Mouse (Mus musculus) testis, adult 2 months (tissue): ENCODE data around the gene Mtpn. TPM values are rescaled to one million over a fixed set of nuclear protein-coding genes. Genes with fewer than 3 reads are reported as not detected.

Experiments
- H3K27ac ChIP-seq: fragments of 200-500 bp; 2 replicates; pipeline ENCODE4 v1.5.1; 2012; ENCODE audit warnings: low read depth, low read length; ENCODE audit not compliant: control insufficient read depth, insufficient read depth
- H3K27me3 ChIP-seq: fragments of 200-500 bp; 2 replicates; pipeline ENCODE4 v1.6.1; 2012; ENCODE audit warnings: mild to moderate bottlenecking, low read length, moderate library complexity; ENCODE audit not compliant: control insufficient read depth, insufficient read depth
- H3K36me3 ChIP-seq: fragments of 200-500 bp; 2 replicates; pipeline ENCODE4 v1.6.1; 2012; ENCODE audit warnings: mild to moderate bottlenecking, low read length; ENCODE audit not compliant: control insufficient read depth, insufficient read depth
- H3K4me1 ChIP-seq: fragments of 200-500 bp; 2 replicates; pipeline ENCODE4 v1.6.1; 2012; ENCODE audit warnings: low read length; ENCODE audit not compliant: control insufficient read depth, insufficient read depth
- H3K4me3 ChIP-seq: fragments of 200-500 bp; 2 replicates; pipeline ENCODE4 v1.5.1; 2012; ENCODE audit warnings: low read depth, mild to moderate bottlenecking, low read length, moderate library complexity, mixed read lengths; ENCODE audit not compliant: control insufficient read depth
- CTCF ChIP-seq: fragments of 200-500 bp; IDR thresholded peaks from 2 replicates; pipeline ENCODE4 v1.5.1; 2012; ENCODE audit warnings: low read depth, mild to moderate bottlenecking, inconsistent platforms, low read length, moderate library complexity; ENCODE audit not compliant: control insufficient read depth, insufficient read depth, insufficient replicate concordance
- POLR2A ChIP-seq: fragments of 200-500 bp; IDR thresholded peaks from 2 replicates; pipeline ENCODE4 v1.6.1; 2012; ENCODE audit warnings: low read depth, mild to moderate bottlenecking, inconsistent platforms, low read length, moderate library complexity; ENCODE audit not compliant: control insufficient read depth
- polyA plus RNA-seq: library from polyadenylated mRNA; depleted of rRNA; stranded (reverse); fragments of >200 nt; gene quantifications from 2 replicates; pipeline ENCODE4 v1.2.3, GENCODE M21; 2012; rRNA removed

The Mtpn gene
- polyA plus RNA-seq, 1 experiment = 18.2 TPM

DNA sequence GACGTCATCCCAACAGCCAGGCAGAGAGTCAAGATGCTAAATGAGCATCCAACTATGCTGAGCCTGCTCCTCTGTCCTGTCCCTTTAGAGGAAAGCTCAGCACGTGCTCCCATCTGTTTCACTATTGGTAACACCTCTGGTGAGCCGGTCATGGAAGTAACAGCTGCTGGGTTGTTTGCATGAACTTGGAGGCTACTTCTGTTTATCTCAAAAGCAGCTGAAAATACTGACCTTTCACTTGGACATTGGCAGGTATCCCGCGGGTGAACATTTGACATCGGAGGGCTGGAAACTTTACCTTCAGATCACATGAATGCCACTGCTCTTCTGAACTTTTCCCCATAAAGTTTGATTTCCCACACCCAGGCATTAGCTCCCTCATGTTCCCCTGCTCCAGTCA is 45.8 kb downstream of the Mtpn start:
- no peaks in the 10 kb centered on the region for H3K36me3 ChIP-seq
- no peak for TF ChIP-seq POLR2A
- no peak for TF ChIP-seq CTCF
- no peaks in the 10 kb centered on the region for H3K27me3 ChIP-seq
- no peaks in the 10 kb centered on the region for H3K4me1 ChIP-seq
- H3K27ac ChIP-seq = no peak overlapping the region
- no peak overlapping the region for H3K4me3 ChIP-seq

- Histone ChIP-seq H3K27me3 (no peaks in the 10 kb centered on the region), H3K36me3 (no peaks in the 10 kb centered on the region), H3K4me3 (no peak overlapping the region), H3K4me1 (no peaks in the 10 kb centered on the region), H3K27ac (no peak overlapping the region)
- TF ChIP-seq POLR2A (no peak), CTCF (no peak)
Observed at GRCm38 (mm10) chr6:35479651-35480335, 59.9 kb downstream of the Mtpn start.

- Histone ChIP-seq H3K27me3 (no peaks in the 10 kb centered on the region), H3K4me3 (no peak overlapping the region), H3K27ac (no peak overlapping the region), H3K36me3 (no peaks in the 10 kb centered on the region), H3K4me1 (no peaks in the 10 kb centered on the region)
- no peak for TF ChIP-seq POLR2A
- no peak for TF ChIP-seq CTCF
Observed at GRCm38 (mm10) chr6:35476830-35477229, 62.9 kb downstream of the Mtpn start.

DNA sequence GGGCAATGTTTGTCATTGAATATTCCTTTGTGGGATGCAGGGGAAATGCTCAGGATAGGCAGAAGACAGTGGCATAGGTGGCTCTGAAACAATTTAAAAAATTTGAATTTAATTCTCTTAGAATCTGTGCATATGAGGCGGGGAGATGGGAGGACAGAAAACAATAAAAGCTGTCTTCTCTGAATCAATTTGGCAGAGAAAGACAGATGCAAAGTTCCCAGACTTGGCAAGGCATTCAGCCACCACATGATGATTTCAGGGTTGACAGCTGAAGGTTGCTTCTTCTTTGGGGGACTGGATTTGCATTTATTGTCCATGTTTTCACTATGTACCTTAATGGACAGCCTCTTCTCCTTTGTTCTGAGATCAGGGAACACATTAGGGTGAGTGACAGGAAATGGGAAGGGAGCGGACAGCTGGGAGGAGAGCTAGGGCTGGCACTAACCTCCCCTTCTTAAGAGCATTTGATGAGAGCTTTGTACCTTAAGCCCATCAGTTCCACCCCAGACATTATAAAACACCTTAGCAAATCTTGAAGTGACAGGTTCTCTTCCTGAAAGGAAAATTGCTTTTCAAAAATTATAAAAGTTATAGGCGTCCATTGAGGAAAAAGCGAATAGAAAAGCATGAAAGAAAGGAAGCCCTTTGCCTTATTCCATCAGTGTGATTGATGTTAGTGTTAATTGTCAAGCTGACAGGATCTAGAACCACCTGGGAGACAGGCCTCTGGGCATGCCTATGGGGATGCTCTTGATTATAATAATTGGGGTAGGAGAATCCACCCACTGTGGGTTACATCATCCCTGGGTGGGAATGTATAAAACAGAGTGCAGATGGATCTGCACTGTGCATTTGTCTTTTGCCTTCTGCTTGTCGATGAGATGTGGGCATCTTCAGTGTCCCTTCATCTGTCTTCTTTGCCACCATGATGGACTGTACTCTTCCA is 76.0 kb downstream of the Mtpn start:
- Histone ChIP-seq H3K36me3 (no peaks in the 10 kb centered on the region), H3K27me3 (no peaks in the 10 kb centered on the region), H3K4me1 (no peaks in the 10 kb centered on the region), H3K4me3 (no peak overlapping the region), H3K27ac (no peak overlapping the region)
- TF ChIP-seq POLR2A (no peak), CTCF (no peak)

DNA sequence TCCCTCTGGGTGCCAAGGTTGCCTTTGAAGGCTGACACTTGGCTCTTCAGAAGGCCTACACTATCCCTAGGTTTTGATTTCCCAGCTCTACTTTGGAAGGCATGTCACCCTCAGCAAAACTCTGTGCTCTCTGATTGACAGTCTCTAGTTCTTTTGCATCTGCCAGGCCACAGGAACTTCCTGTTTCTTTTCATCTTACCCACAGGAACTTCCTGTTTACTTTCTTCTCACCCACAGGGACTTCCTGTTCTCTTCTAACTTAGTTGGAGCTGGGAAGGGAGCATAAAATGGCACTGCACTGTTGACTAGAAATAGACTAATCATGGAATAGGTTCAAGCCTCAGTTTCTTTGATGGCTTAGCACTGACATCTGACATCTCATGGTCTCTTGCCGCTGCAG is 77.2 kb downstream of the Mtpn start:
- Histone ChIP-seq H3K4me1 (no peaks in the 10 kb centered on the region), H3K27me3 (no peaks in the 10 kb centered on the region), H3K36me3 (no peaks in the 10 kb centered on the region), H3K4me3 (no peak overlapping the region), H3K27ac (peak overlapping the region; percentile 100)
- TF ChIP-seq POLR2A (no peak), CTCF (no peak)

Other genes with a start within 250 kb of the Mtpn start
- gene Slc13a4, start 231.8 kb downstream of the Mtpn start, polyA plus RNA-seq = 3.9 and 5.8 TPM in 2 replicates
- 0.08 and 0.21 TPM in 2 replicates for gene Fam180a, start 213.7 kb downstream of the Mtpn start, polyA plus RNA-seq